Mouse (Mus musculus) heart, postnatal 0 days (tissue): ENCODE data around the gene Hoga1. TPM values are rescaled to one million over a fixed set of nuclear protein-coding genes. Genes with fewer than 3 reads are reported as not detected.

Experiments
- ATAC-seq: fragments of 200-750 bp; cut with Nextera tagmentation; 2 replicates; pipeline ENCODE4 v1.8.0; 2017; ENCODE audit warnings: low read depth, moderate number of reproducible peaks, moderate library complexity; ENCODE audit not compliant: insufficient read depth
- DNase-seq: peaks from one replicate; pipeline ENCODE4 v3.0.0-alpha.2; 2016; ENCODE audit warnings: low spot score
- H3K27ac ChIP-seq: fragments of 300-500 bp; sonication (generic); 2 replicates; pipeline ENCODE4 v1.5.1; 2014; ENCODE audit warnings: low read depth, mild to moderate bottlenecking
- H3K27me3 ChIP-seq: fragments of 300-500 bp; sonication (generic); 2 replicates; pipeline ENCODE4 v1.6.1; 2014; ENCODE audit warnings: low read length, mixed read lengths; ENCODE audit not compliant: control insufficient read depth, insufficient read depth
- H3K36me3 ChIP-seq: fragments of 300-500 bp; sonication (generic); replicated peaks from 2 replicates; pipeline ENCODE4 v1.6.1; 2014; ENCODE audit warnings: low read length, mixed read lengths; ENCODE audit not compliant: control insufficient read depth, insufficient read depth
- H3K4me1 ChIP-seq: fragments of 300-500 bp; sonication (generic); 2 replicates; pipeline ENCODE4 v1.6.1; 2014; ENCODE audit warnings: antibody characterized with exemption; ENCODE audit not compliant: control insufficient read depth, insufficient read depth
- H3K4me2 ChIP-seq: fragments of 300-500 bp; sonication (generic); 2 replicates; pipeline ENCODE4 v1.6.1; 2014; ENCODE audit warnings: low read depth, mild to moderate bottlenecking, low read length, moderate library complexity
- H3K4me3 ChIP-seq: fragments of 300-500 bp; sonication (generic); 2 replicates; pipeline ENCODE4 v1.5.1; 2014; ENCODE audit warnings: low read depth, low read length
- H3K9ac ChIP-seq: fragments of 300-500 bp; sonication (generic); replicated peaks from 2 replicates; pipeline ENCODE4 v1.6.1; 2014; ENCODE audit warnings: low read depth, low read length, mixed read lengths
- H3K9me3 ChIP-seq: fragments of 300-500 bp; sonication (generic); replicated peaks from 2 replicates; pipeline ENCODE4 v1.6.1; 2016; ENCODE audit warnings: low read length; ENCODE audit not compliant: control insufficient read depth
- CTCF ChIP-seq: IDR thresholded peaks from 2 replicates; pipeline ENCODE4 v1.5.1; 2016; ENCODE audit warnings: antibody characterized with exemption, control low read depth, low read depth
- EP300 ChIP-seq: IDR thresholded peaks from 2 replicates; pipeline ENCODE4 v1.6.1; 2016; ENCODE audit warnings: antibody characterized with exemption, low read depth
- WGBS: fragments of 180-500 bp; shearing (Covaris S2); extraction: QIAGEN DNeasy Blood & Tissue Kit; methylation state at CpG from one replicate; pipeline ENCODE4 v1.1.7; 2014; 5-methylcytosine and 5-hydroxymethylcytosine counted together
- polyA plus RNA-seq: library from polyadenylated mRNA; unstranded; fragments of >200 nt; fragmentation: Nextera tagmentation; extraction: Ambion mirVana; gene quantifications from 2 replicates; pipeline ENCODE4 v1.2.1, GENCODE M21; 2015
- total RNA-seq: library from RNA; depleted of rRNA; stranded (reverse); fragments of >200 nt; gene quantifications from 2 replicates; pipeline ENCODE4 v1.2.3, GENCODE M21; 2014; ENCODE audit warnings: low replicate concordance

Hoga1 gene
- total and polyA plus RNA-seq, 2 experiments from 2014 or later = 1.3 to 1.4 TPM

- 6% methylated on average over 10 of the region's 10 CpGs for WGBS
- Histone ChIP-seq H3K9me3 (no peaks in the 10 kb centered on the region), H3K27ac (no peak overlapping the region), H3K36me3 (no peaks in the 10 kb centered on the region), H3K4me1 (peaks cover 10% of the 10 kb centered on the region), H3K4me2 (peak overlapping the region; percentile 75), H3K9ac (0 out of 2 replicates have a peak overlapping the region, but pooled peaks have one; percentile 18), H3K27me3 (no peaks in the 10 kb centered on the region), H3K4me3 (peak overlapping the region; percentile 55)
- DNase-seq (no peak), ATAC-seq (no peak)
- TF ChIP-seq CTCF (no peak), EP300 (no peak)
Observed at GRCm38 (mm10) chr19:42085690-42086089, 40.3 kb downstream of the Hoga1 start.

DNA sequence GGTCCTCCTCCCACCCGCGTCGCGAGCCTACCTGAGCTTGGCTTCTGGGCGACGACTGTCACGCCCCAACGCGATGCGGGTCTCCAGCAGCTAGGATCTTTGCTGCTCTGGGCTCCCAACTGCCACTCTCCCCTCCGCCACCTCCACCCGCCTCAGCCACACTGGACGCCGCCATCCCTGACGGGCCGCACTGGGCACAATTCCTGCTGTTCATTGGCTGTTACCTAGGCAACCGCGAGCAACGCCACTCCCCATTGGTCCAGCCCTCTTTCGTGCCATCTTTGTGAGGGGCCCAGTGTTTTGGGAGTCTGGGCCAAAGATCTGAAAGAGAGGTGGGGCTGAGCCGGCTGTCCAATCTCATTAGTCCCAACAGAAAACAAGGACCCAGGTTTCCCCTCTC, 40.8 kb downstream of the Hoga1 start, which contains the start of gene Morn4:
Gene Morn4, minus strand, starts transcription at position 192 of the 400 bp plus-strand sequence.
- Histone ChIP-seq H3K36me3 (no peaks in the 10 kb centered on the region), H3K27me3 (no peaks in the 10 kb centered on the region), H3K4me3 (peak within 1 kb of the TSS; percentile 55), H3K4me1 (peaks cover 12% of the 10 kb centered on the region), H3K9me3 (no peaks in the 10 kb centered on the region), H3K27ac (no peak within 1 kb of the TSS), H3K9ac (0 out of 2 replicates have a peak within 1 kb of the TSS, but pooled peaks have one; percentile 18), H3K4me2 (peak within 1 kb of the TSS; percentile 75)
- TF ChIP-seq EP300 (no peak), CTCF (no peak)
- ATAC-seq = peak; percentile 34
- WGBS = under 1% methylated on average over 20 of the region's 21 CpGs
- DNase-seq = peak; percentile 81

GRCm38 (mm10) chr19:42089103-42089747, 43.8 kb downstream of the Hoga1 start:
- Histone ChIP-seq H3K27me3 (no peaks in the 10 kb centered on the region), H3K4me1 (peaks cover 16% of the 10 kb centered on the region), H3K9ac (0 out of 2 replicates have a peak overlapping the region, but pooled peaks have one; percentile 41), H3K9me3 (no peaks in the 10 kb centered on the region), H3K4me3 (peak overlapping the region; percentile 90), H3K36me3 (peaks cover 5% of the 10 kb centered on the region), H3K27ac (peak overlapping the region; percentile 85), H3K4me2 (peak overlapping the region; percentile 66)
- TF ChIP-seq EP300 (no peak; the same call in 1 of the 2 replicates), CTCF (no peak)
- peak; percentile 63 for DNase-seq
- 23% methylated on average over 14 of the region's 14 CpGs for WGBS
- no peak for ATAC-seq

DNA sequence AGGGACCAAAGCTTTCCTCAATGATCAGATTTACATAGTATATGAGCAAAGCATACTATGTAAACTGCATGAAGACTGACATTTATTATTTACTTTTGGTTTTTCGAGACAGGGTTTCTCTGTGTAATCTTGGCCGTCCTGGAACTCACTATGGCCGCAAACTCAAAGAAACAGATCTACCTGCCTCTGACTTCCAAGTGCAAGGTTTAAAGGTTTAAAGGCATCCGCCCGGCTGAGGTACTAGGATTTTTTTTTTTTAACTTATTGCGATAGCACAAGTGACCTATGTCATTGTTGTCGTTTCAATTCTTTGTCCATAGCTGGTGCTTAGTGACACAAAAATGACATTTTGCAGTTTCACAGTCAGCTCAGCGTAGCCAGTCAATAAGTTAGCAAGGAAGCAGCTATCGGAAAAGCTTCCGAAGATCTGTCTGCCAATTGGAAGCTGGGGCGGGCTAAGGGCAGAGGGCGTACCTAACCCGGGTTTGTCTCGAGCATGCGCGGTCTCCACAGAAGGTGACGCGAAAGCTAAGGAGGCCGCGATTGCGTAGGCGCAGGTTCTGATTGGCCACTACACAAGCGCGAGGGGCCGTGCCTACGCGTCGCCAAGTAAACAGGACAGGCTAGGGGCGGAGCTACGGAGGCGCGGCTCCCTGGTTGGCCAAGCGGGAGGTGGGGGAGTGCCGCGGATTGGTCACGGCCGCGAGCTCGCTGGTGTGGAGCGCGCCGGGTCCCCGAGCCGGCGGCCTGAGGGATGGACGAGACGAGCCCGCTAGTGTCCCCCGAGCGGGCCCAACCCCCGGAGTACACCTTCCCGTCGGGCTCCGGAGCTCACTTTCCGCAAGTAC, 44.6 kb downstream of the Hoga1 start, which contains the start of gene Pi4k2a:
Gene Pi4k2a, plus strand, starts transcription at position 723 of the 848 bp plus-strand sequence.
- Histone ChIP-seq H3K9me3 (no peaks in the 10 kb centered on the region), H3K27ac (peak within 1 kb of the TSS; percentile 93), H3K4me1 (peaks cover 16% of the 10 kb centered on the region), H3K27me3 (no peaks in the 10 kb centered on the region), H3K4me2 (peak within 1 kb of the TSS; percentile 77), H3K36me3 (peaks cover 10% of the 10 kb centered on the region), H3K9ac (peak within 1 kb of the TSS; percentile 90), H3K4me3 (peak within 1 kb of the TSS; percentile 90)
- TF ChIP-seq EP300 (0 out of 2 replicates have a peak, but pooled peaks have one; percentile 16), CTCF (no peak)
- WGBS = under 1% methylated on average over 51 of the region's 55 CpGs
- DNase-seq (peak; percentile 99), ATAC-seq (peak; percentile 99)

DNA sequence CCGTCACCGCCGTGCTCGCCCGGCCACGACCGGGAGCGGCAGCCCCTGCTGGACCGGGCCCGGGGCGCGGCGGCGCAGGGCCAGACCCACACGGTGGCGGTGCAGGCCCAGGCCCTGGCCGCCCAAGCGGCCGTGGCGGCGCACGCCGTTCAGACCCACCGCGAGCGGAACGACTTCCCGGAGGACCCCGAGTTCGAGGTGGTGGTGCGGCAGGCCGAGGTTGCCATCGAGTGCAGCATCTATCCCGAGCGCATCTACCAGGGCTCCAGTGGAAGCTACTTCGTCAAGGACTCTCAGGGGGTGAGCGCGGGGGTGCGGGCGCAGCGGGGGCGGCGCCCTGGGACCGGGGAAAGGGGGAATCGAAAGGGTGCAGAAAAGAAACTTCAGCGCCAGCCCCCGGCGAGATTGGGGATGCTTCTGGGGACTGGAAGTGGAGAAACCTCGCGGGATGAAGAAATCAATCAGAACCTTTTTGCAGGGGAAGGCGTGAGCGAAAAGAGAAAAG, 45.3 kb downstream of the Hoga1 start:
- DNase-seq (peak; percentile 30), ATAC-seq (peak; percentile 43)
- Histone ChIP-seq H3K27me3 (no peaks in the 10 kb centered on the region), H3K9ac (peak overlapping the region; percentile 90), H3K9me3 (no peaks in the 10 kb centered on the region), H3K4me1 (peaks cover 16% of the 10 kb centered on the region), H3K36me3 (peaks cover 13% of the 10 kb centered on the region), H3K4me2 (peak overlapping the region; percentile 77), H3K4me3 (peak overlapping the region; percentile 90), H3K27ac (peak overlapping the region; percentile 93)
- TF ChIP-seq EP300 (no peak), CTCF (no peak)
- 0% methylated on average over 49 of the region's 52 CpGs for WGBS
